ENCODE assay signal across 13 mouse cellular contexts in the genomic region with DNA sequence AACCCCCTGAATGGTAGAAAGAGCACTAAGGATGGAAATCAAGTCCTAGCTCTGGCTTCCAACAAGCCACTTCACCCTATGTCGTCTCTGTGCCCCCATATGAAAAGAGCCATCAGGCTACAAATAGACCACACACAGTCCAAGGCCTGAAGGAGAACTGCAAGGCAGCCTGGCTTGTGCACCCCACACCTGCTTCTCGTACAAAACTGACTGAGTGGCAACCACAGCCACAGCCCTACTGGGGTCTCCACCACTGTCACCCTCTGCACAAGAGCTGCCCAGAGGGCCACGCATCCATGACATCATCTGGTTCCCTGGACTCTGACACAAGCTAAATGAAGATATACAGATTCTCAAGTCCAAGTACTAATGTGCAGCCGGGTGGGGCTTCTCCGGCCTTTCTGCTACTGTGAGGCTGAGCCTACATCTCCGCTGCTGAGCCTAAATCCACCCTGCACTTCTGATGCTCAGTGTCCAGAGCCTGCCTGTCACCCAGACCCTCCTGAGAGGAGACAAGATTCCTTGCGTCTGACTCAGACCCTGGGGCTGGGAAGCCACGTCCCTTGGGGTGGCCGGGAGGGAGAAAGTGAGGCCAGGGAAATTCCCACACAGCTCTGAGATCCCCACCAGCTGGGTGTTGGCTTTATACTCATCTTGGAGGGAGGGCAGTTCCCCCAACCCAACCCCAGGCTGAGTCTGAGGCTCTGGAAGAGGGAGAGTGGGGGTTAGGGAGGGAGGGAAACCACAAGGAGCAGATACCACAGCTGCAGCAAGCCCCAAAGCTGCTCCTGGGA.
A peak's percentile ranks its signal among the peaks of the same experiment; 100 is the strongest.
DNase-seq lines count a peak whose midpoint lies in the region; ATAC-seq lines count a peak whose summit lies in the region.
"Had no signal": no experiment of that assay in that cellular context is flagged by ENCODE, and none has a peak within 500 bp of the region (broad histone marks: within the 10 kb centered on the region; RNA-seq: fewer than 3 reads in every experiment).

No protein-coding gene starts in this region.

- no peak overlapping the region for H3K4me3 ChIP-seq in heart, embryonic 12.5 days
- no peak overlapping the region for H3K4me3 ChIP-seq in limb, embryonic 10.5 days
- no peak overlapping the region for H3K4me3 ChIP-seq in midbrain, embryonic 16.5 days (ENCODE audit: low read depth, low read length)

- H3K9ac ChIP-seq in heart, embryonic 12.5 days = no peak overlapping the region
- H3K9ac ChIP-seq in midbrain, embryonic 16.5 days (ENCODE audit: low read depth, low read length) = no peak overlapping the region

- 58% methylated on average over 9 of the region's 9 CpGs for WGBS in heart, embryonic 12.5 days
- 80% methylated on average over 9 of the region's 9 CpGs for WGBS in limb, embryonic 10.5 days
- 73% methylated on average over 9 of the region's 9 CpGs for WGBS in midbrain, embryonic 16.5 days

- no peaks in the 10 kb centered on the region; the same call in 1 of the 2 replicates for H3K27me3 ChIP-seq in heart, embryonic 12.5 days (replicated peaks)
- no peaks in the 10 kb centered on the region for H3K27me3 ChIP-seq in limb, embryonic 10.5 days (ENCODE audit: low read depth, poor library complexity, severe bottlenecking)
- H3K27me3 ChIP-seq in midbrain, embryonic 16.5 days (ENCODE audit: control insufficient read depth, insufficient read depth, low read depth, low read length) = no peaks in the 10 kb centered on the region

- no peak overlapping the region for H3K4me2 ChIP-seq in heart, embryonic 12.5 days
- no peak overlapping the region for H3K4me2 ChIP-seq in midbrain, embryonic 16.5 days (ENCODE audit: low read length)

- H3K36me3 ChIP-seq in heart, embryonic 12.5 days = no peaks in the 10 kb centered on the region
- H3K36me3 ChIP-seq in limb, embryonic 10.5 days = no peaks in the 10 kb centered on the region
- no peaks in the 10 kb centered on the region for H3K36me3 ChIP-seq in midbrain, embryonic 16.5 days (ENCODE audit: control insufficient read depth, insufficient read depth, low read length)

- H3K9me3 ChIP-seq in heart, embryonic 12.5 days (replicated peaks) = no peaks in the 10 kb centered on the region
- H3K9me3 ChIP-seq in limb, embryonic 10.5 days (replicated peaks) = no peaks in the 10 kb centered on the region
- no peaks in the 10 kb centered on the region for H3K9me3 ChIP-seq in midbrain, embryonic 16.5 days (replicated peaks; ENCODE audit: control insufficient read depth, low read length, poor library complexity, severe bottlenecking)

- peak; percentile 99 for DNase-seq in heart, adult 11 months
- DNase-seq in 3T3-L1 (ENCODE audit: low read depth, low spot score) = peak; percentile 86
- DNase-seq in heart, adult 8-10 months (ENCODE audit: low spot score) = peak; percentile 69
- DNase-seq in limb, embryonic 10.5 days (ENCODE audit: low spot score) = no peak
- no peak for DNase-seq in urinary bladder, postnatal 25 days (ENCODE audit: low spot score)
- no peak for DNase-seq in urinary bladder, adult 2 months (ENCODE audit: low spot score)
- DNase-seq: left cerebral cortex, postnatal 4 days; right cerebral cortex, postnatal 25 days had no signal

- H3K27ac ChIP-seq in heart, embryonic 12.5 days (ENCODE audit: poor library complexity, severe bottlenecking) = no peak overlapping the region
- H3K27ac ChIP-seq in limb, embryonic 10.5 days = 0 out of 2 replicates have a peak overlapping the region, but pooled peaks have one; percentile 14
- no peak overlapping the region for H3K27ac ChIP-seq in midbrain, embryonic 16.5 days (ENCODE audit: low read length)

- H3K4me1 ChIP-seq in heart, embryonic 12.5 days (replicated peaks) = peaks cover 14% of the 10 kb centered on the region; the same call in 1 of the 2 replicates
- H3K4me1 ChIP-seq in limb, embryonic 10.5 days = 0 out of 2 replicates have a peak, but pooled peaks cover 5% of the 10 kb centered on the region
- no peaks in the 10 kb centered on the region for H3K4me1 ChIP-seq in midbrain, embryonic 16.5 days (ENCODE audit: control insufficient read depth, insufficient read depth, low read length)

- no peak for ATAC-seq in heart, embryonic 12.5 days (ENCODE audit: insufficient number of reproducible peaks, low FRiP score)
- ATAC-seq in midbrain, embryonic 16.5 days = no peak
- ATAC-seq: activated CD4-positive, CD25-positive, alpha-beta regulatory T cell, adult 4 months; CD4-positive, CD25-positive, alpha-beta regulatory T cell, adult 4 months; inflammation-experienced regulatory T-cells, adult 6 months had no signal

Comparison
In these comparisons a context has a peak if more than half of its experiments do, and no peak if none do; other contexts are left out.
1. DNase-seq: peak in heart, adult 11 months (single experiment), 3T3-L1 (single experiment) and heart, adult 8-10 months (single experiment); none in limb, embryonic 10.5 days (single experiment), urinary bladder, postnatal 25 days (single experiment) and urinary bladder, adult 2 months (single experiment).